Mouse (Mus musculus): Measurements from ENCODE around the gene Slc25a39.
A peak's percentile ranks its signal among the peaks of the same experiment; 100 is the strongest.

Slc25a39 gene

DNA sequence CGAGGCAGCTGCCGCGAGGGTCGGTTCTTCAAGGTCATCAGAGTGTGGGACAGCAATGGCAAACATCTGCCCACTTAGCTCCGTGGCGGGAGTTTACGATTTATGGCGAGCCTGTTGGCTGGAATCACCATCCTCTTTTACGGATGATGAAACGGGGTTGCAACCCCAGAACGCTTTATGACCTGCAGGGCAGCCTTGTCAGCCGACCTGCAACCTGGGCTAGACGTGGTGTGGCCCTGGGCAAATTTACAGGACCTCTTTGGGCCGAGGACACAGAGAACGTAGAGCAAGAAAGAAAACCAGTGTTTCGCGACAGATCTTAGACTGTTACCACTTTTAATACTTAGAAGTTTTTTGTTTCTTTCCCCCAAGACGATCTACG is at the start of gene Slc25a39:
Gene Slc25a39, minus strand, starts transcription at position 113 of the 382 bp plus-strand sequence.
- no peak for DNase-seq (ENCODE audit: low spot score)

DNA sequence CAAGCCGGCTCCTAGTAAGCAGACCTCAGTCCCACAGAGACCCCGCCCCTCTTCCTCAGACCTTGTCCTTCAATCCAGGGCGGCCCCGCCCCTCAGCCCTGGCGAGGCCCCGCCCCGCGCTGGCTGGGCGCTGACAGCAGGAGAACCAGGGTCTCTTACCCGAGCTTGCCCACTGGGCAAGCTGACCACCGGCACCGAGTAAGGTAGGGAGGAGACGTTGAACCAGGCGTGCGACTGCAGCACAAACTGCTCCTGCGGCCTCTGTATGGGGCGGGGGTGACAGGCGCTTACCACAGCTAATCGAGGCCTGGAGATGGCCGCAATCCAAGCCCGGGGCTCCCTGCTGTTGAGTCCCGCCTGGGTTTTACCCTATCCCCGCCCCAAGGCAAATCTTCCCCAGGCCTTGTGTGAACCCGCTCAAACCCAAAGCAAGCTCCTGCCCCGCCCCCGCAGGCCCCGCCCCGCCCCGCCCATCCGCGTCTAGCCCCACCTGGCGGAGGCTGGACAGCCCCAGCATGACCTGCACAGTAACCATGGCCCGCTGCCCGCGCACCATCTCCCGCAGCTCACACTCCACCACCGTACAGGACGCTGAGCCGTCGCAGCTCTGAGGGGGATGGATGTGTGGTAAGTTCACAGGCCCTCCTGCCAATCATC is 48.1 kb upstream of the Slc25a39 start:
- peak; percentile 64 for DNase-seq (ENCODE audit: low spot score)

DNA sequence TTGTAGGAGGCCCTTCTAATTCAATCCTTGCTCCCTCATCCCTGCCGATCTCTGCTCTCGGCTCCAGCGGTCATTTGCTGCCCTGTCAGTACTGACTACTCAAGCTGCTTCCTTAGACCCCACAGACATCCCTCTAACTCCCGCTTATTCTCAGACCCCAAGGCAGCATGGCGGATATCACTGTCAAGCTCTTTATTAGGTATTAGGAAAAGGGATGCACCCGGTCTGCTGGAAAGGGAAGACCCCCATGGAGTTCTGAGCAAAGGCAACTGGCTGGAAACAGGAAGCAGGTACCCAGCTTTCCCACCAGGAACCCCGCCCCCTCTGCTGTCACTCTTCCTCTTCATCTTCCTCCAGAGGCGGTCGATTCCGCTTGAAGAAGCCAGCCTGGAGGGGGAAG is 45.4 kb upstream of the Slc25a39 start:
- DNase-seq (ENCODE audit: low spot score) = no peak

- DNase-seq (ENCODE audit: low spot score) = no peak
Observed at GRCm38 (mm10) chr11:102449043-102450008, 41.6 kb upstream of the Slc25a39 start.

GRCm38 (mm10) chr11:102448327-102448726 is 40.6 kb upstream of the Slc25a39 start:
- no peak for DNase-seq (ENCODE audit: low spot score)

- DNase-seq (ENCODE audit: low spot score) = peak; percentile 68
Observed at GRCm38 (mm10) chr11:102447497-102447896, 39.8 kb upstream of the Slc25a39 start, which contains the start of gene Fam171a2. Gene Fam171a2, minus strand, starts transcription at chr11:102447682.

GRCm38 (mm10) chr11:102446581-102447461 is 39.1 kb upstream of the Slc25a39 start:
- DNase-seq (ENCODE audit: low spot score) = no peak

- no peak for DNase-seq (ENCODE audit: low spot score)
Observed at GRCm38 (mm10) chr11:102445891-102446361, 38.2 kb upstream of the Slc25a39 start.

DNA sequence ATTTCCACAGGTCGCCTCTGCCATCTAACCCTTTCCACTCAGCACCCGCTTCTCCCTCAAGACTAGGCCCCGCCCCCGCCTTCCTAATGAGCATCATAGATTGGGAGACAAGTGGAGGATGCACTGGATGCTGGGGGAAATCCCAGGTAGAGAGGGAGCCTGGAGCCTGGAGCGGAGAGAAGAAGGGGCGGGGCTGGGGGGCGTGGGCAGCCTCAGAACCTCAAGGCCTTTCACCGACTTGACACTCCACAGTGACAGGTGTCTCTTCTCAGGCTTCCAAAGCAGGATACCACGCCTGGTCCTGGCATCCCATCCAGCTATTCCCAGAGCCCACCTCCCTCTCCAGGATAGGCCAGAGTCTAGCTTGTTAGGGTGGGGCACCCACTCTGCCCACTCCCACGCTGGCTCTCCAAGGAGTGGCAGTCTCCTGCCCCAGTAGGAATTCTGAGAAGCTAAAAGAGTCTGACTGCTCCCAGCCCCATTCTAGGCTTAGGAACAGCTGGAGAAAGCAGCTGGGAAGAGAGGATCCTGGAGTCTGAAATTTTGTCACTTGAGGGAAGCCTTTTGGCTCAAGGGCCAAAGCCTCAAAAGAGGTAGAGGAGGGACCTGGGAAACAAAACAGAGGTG is 37.6 kb upstream of the Slc25a39 start:
- peak; percentile 51 for DNase-seq (ENCODE audit: low spot score)

- no peak for DNase-seq (ENCODE audit: low spot score)
Observed at GRCm38 (mm10) chr11:102444781-102445180, 37.0 kb upstream of the Slc25a39 start.

- no peak for DNase-seq (ENCODE audit: low spot score)
Observed at GRCm38 (mm10) chr11:102444321-102444720, 36.6 kb upstream of the Slc25a39 start.

- no peak for DNase-seq (ENCODE audit: low spot score)
Observed at GRCm38 (mm10) chr11:102443740-102444139, 36.0 kb upstream of the Slc25a39 start.

- DNase-seq (ENCODE audit: low spot score) = no peak
Observed at GRCm38 (mm10) chr11:102442089-102442488, 34.3 kb upstream of the Slc25a39 start.

GRCm38 (mm10) chr11:102441434-102441833 is 33.7 kb upstream of the Slc25a39 start:
- no peak for DNase-seq (ENCODE audit: low spot score)

- DNase-seq (ENCODE audit: low spot score) = no peak
Observed at GRCm38 (mm10) chr11:102440255-102440654, 32.5 kb upstream of the Slc25a39 start.

GRCm38 (mm10) chr11:102439093-102440082 is 31.6 kb upstream of the Slc25a39 start:
- no peak for DNase-seq (ENCODE audit: low spot score)

- peak; percentile 69 for DNase-seq (ENCODE audit: low spot score)
Observed at GRCm38 (mm10) chr11:102438212-102439092, 30.7 kb upstream of the Slc25a39 start.

- DNase-seq (ENCODE audit: low spot score) = peak; percentile 57
Observed at GRCm38 (mm10) chr11:102437120-102438061, 29.6 kb upstream of the Slc25a39 start.
